Mouse (Mus musculus) central nervous system, embryonic 11.5 days (tissue): ENCODE measurements around the gene Zfp354a. TPM values are rescaled to one million over a fixed set of nuclear protein-coding genes. Genes with fewer than 3 reads are reported as not detected.

Experiments
- polyA plus RNA-seq: library from polyadenylated mRNA; depleted of rRNA; stranded (reverse); fragments of >200 nt; gene quantifications from 2 replicates; pipeline ENCODE4 v1.2.3, GENCODE M21; 2012; rRNA removed

The Zfp354a gene
- polyA plus RNA-seq, result 9.7 and 12.6 TPM in 2 replicates

DNA sequence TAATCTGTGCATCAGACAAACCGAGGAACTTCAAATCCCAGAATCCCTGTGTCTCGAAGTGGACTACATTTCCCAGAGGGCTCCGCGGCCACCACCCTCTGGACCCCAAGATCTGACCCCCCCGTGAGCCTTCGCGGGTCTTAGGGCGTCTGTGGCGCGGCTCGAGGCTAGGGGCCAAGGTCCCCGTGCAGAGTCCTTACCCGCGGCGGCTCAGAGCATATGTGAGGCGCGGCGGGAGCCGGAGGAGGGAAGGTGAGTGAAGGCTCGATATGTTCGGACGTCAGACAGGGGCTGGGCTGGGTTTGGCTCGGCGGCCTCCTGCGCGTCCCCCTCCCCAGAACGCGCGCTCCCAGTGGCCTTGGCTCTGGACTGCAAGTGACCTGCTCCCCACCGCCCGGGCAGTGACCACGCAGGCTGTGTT is at the start of gene Zfp354a:
Gene Zfp354a, plus strand, starts transcription at position 107 of the 421 bp plus-strand sequence.

DNA sequence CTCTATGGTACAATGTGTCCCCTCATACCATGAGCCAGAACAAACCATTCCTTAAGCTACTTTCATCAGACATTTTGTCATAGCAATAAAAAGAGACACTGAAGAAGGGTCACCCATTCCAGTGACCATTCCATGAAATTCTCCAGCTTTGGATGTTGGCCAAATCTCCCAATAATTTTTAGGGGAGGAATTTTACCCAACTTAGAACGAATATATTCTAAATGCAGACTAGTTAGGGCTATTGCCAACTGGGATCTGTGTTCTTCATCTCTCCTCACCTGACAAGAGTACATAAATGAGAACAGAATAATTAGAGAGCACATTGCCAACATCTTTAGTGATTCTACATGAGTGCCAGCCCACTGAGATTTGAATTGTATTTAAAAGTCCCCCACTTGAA is 45.1 kb upstream of the Zfp354a start, which contains the start of gene Olfr54:
Gene Olfr54, plus strand, starts transcription at position 301 of the 400 bp plus-strand sequence.

DNA sequence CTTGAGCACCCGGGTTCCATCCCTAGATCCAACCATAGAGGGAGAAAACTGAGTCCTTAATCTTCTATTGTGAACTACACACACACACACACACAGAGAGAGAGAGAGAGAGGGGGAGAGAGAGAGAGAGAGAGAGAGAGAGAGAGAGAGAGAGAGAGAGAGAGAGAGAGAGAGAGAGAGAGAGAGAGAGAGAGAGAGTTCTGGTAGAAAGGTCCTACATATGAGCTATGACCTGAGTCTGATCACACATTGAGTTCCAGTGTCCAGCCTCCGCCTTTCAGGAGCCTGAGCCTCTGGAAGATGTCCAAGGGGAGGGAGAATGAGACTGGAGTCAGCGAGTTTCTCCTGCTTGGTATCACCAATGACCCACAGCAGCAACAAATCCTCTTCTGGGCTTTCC is 11.2 kb upstream of the Zfp354a start, which contains the start of gene Olfr1375:
Gene Olfr1375, plus strand, starts transcription at position 301 of the 400 bp plus-strand sequence.

Other genes starting within 250 kb of the Zfp354a start
- gene Zfp354c, start 231.5 kb upstream of the Zfp354a start, polyA plus RNA-seq, result 19.6 and 29.6 TPM in 2 replicates
- 0.91 and 1.1 TPM in 2 replicates for gene Zfp879, start 217.7 kb upstream of the Zfp354a start, polyA plus RNA-seq
- gene Grm6, start 208.6 kb upstream of the Zfp354a start, polyA plus RNA-seq, result 0.08 and 0.15 TPM in 2 replicates
- gene Zfp454, start 171.6 kb upstream of the Zfp354a start, polyA plus RNA-seq, result 10.3 and 14.6 TPM in 2 replicates
- 12.4 and 15.0 TPM in 2 replicates for gene Zfp2, start 143.1 kb upstream of the Zfp354a start, polyA plus RNA-seq
- gene Zfp354b, start 127.6 kb upstream of the Zfp354a start, polyA plus RNA-seq, result 0.83 and 1.2 TPM in 2 replicates
- gene 4933414I15Rik, start 115.5 kb upstream of the Zfp354a start, polyA plus RNA-seq, result not detected in 2 replicates
- gene Prop1, start 105.5 kb upstream of the Zfp354a start, polyA plus RNA-seq, result 0.15 and 0.17 TPM in 2 replicates
- gene Olfr1378, start 92.7 kb upstream of the Zfp354a start, polyA plus RNA-seq, result not detected in 2 replicates
- 0.09 TPM in 1 of 2 replicates, not detected in the other for gene Olfr1377, start 77.3 kb upstream of the Zfp354a start, polyA plus RNA-seq
- gene Olfr51, start 55.7 kb upstream of the Zfp354a start, polyA plus RNA-seq, result not detected in 2 replicates
- not detected in 2 replicates for gene Olfr54, start 45.0 kb upstream of the Zfp354a start, polyA plus RNA-seq
- gene Olfr1375, start 11.1 kb upstream of the Zfp354a start, polyA plus RNA-seq, result not detected in 2 replicates
- not detected in 2 replicates for gene Gm12569, start 161.2 kb downstream of the Zfp354a start, polyA plus RNA-seq
- 158 and 190 TPM in 2 replicates for gene Clk4, start 202.5 kb downstream of the Zfp354a start, polyA plus RNA-seq
- 0.20 and 0.36 TPM in 2 replicates for gene BC049762, start 203.8 kb downstream of the Zfp354a start, polyA plus RNA-seq
- 18.1 and 20.1 TPM in 2 replicates for gene Col23a1, start 230.7 kb downstream of the Zfp354a start, polyA plus RNA-seq